Mouse (Mus musculus): ENCODE data around the gene Kctd5. TPM values are rescaled to one million over a fixed set of nuclear protein-coding genes. Genes with fewer than 3 reads are reported as not detected.

The Kctd5 gene
- total RNA-seq (2023) = 25.6 TPM

DNA sequence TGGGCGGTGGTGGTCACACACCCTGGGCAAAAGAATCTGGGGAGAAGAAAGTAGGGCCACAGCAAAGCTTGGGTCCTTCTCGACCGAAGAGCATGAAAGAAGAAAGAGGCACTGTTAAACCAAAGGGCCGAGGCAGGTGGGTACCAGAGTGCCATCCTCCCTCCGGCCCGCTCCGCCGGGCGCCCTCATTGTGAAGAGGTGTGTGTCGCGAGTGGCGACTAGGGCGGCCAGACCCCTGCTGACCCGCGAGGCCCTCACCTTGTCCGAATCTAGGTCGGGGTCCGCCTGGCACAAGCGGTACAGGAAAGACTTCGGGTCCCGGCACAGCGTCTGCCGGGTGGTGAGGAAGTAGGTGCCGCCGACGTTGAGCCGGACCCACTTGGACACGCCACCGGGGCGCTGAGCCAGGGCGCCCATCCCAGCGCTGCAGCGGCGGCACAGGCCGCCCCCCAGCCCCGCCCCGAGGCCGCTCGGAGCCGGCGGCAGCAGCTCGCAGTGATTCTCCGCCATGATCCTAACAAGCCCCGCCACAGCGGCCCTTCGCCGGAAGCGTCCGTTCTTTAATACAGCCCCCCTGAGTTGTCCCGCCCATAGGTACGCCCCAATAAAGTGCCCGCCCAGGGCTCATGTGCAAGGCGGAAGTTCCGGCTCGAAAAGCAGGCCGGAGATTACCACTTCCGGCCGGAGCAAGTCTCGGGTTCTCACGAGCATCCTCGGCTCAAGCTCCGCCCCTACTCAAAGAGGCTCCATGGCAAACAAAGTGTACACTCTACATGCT is at the start of gene Kctd5:
TSS of gene Kctd5 (minus strand) at position 567 of the 778 bp plus-strand sequence.

DNA sequence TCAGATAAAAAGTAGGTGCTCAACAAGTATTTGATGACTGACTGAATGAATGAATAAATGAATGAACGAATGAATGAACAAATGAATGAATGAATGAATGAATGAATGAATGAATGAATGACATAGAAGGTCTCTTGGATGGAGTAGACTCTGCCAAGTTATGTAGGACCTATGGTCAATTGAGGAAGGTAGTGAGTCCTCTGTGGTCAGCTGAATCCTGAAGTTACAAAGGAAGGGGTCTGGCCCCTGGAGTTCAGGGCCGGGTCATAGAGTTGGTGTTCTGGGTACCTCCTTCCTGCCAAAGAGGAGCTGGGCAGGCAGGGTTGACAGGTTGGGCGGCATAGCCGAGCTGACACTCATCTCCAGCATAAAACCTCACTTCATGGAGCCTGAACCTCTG is 35.4 kb downstream of the Kctd5 start, which contains the start of gene Prss27:
TSS of gene Prss27 (plus strand) at position 301 of the 400 bp plus-strand sequence.

DNA sequence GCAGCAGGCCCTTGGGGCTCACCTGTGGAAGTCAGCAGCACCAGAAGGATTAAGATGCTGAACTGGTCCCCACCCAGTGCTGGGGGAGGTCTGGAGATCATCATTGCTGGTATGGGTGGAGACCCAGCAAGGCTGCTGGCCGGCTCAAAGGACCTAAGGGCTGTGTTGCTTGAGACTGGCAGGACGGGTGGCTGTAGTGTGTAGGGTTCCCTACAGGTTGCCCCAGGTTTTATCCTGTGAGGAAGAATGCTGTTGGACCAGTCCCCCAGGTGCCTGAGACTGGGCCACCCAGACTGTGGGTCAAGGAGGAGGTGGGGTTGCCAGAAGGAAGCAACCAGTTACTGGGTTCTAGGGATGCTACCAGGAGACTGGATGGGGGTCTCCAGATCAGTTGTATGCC is 75.4 kb downstream of the Kctd5 start, which contains the start of gene Prss22:
TSS of gene Prss22 (minus strand) at position 200 of the 400 bp plus-strand sequence.

Other genes starting within 250 kb of the Kctd5 start
- 130 TPM for gene Elob, start 244.3 kb downstream of the Kctd5 start, total RNA-seq (2023)
- gene Prss33, start 237.4 kb downstream of the Kctd5 start, total RNA-seq (2023) = not detected
- not detected for gene Prss32, start 229.6 kb downstream of the Kctd5 start, total RNA-seq (2023)
- 0.91 TPM for gene Prss41, start 229.3 kb downstream of the Kctd5 start, total RNA-seq (2023)
- not detected for gene Prss21, start 205.4 kb downstream of the Kctd5 start, total RNA-seq (2023)
- not detected for gene Dcpp1, start 192.6 kb downstream of the Kctd5 start, total RNA-seq (2023)
- not detected for gene Dcpp2, start 192.6 kb downstream of the Kctd5 start, total RNA-seq (2023)
- gene Dcpp3, start 156.0 kb downstream of the Kctd5 start, total RNA-seq (2023) = not detected
- not detected for gene Sbp, start 131.8 kb downstream of the Kctd5 start, total RNA-seq (2023)
- not detected for gene Sbpl, start 118.2 kb downstream of the Kctd5 start, total RNA-seq (2023)
- gene Prss30, start 92.9 kb downstream of the Kctd5 start, total RNA-seq (2023) = 0.50 TPM
- not detected for gene Prss22, start 75.4 kb downstream of the Kctd5 start, total RNA-seq (2023)
- gene Prss27, start 35.3 kb downstream of the Kctd5 start, total RNA-seq (2023) = not detected
- gene Pdpk1, start 77.4 kb upstream of the Kctd5 start, total RNA-seq (2023) = 77.6 TPM
- 20.2 TPM for gene Amdhd2, start 90.3 kb upstream of the Kctd5 start, total RNA-seq (2023)
- gene Atp6v0c, start 96.2 kb upstream of the Kctd5 start, total RNA-seq (2023) = 166 TPM
- 1.4 TPM for gene Tbc1d24, start 132.1 kb upstream of the Kctd5 start, total RNA-seq (2023)
- 0.18 TPM for gene Ntn3, start 136.0 kb upstream of the Kctd5 start, total RNA-seq (2023)
- 4.7 TPM for gene Tedc2, start 147.4 kb upstream of the Kctd5 start, total RNA-seq (2023)
- 6.7 TPM for gene Ccnf, start 178.0 kb upstream of the Kctd5 start, total RNA-seq (2023)

Data from CD4-positive naive resting alpha-beta T cell, adult 76 days (primary cell).